Mouse (Mus musculus) forebrain, embryonic 15.5 days (tissue): ENCODE results near the gene Tnfrsf1b. TPM values are rescaled to one million over a fixed set of nuclear protein-coding genes. Genes with fewer than 3 reads are reported as not detected.

Experiments
- ATAC-seq: fragments of 200-750 bp; cut with Nextera tagmentation; replicated peaks from 2 replicates; pipeline ENCODE4 v1.8.0; 2017; ENCODE audit warnings: mild to moderate bottlenecking, moderate TSS enrichment, moderate library complexity
- H3K27ac ChIP-seq: fragments of 300-500 bp; sonication (generic); replicated peaks from 2 replicates; pipeline ENCODE4 v1.5.1; 2015; ENCODE audit warnings: mild to moderate bottlenecking, inconsistent platforms
- H3K27me3 ChIP-seq: fragments of 300-500 bp; sonication (generic); 2 replicates; pipeline ENCODE4 v1.6.1; 2015; ENCODE audit warnings: inconsistent platforms
- H3K36me3 ChIP-seq: fragments of 300-500 bp; sonication (generic); 2 replicates; pipeline ENCODE4 v1.6.1; 2015; ENCODE audit warnings: mild to moderate bottlenecking, inconsistent platforms
- H3K4me1 ChIP-seq: fragments of 300-500 bp; sonication (generic); 2 replicates; pipeline ENCODE4 v1.6.1; 2015; ENCODE audit warnings: inconsistent platforms
- H3K4me2 ChIP-seq: fragments of 300-500 bp; sonication (generic); replicated peaks from 2 replicates; pipeline ENCODE4 v1.6.1; 2015; ENCODE audit warnings: mild to moderate bottlenecking, inconsistent platforms
- H3K4me3 ChIP-seq: fragments of 300-500 bp; sonication (generic); 2 replicates; pipeline ENCODE4 v1.5.1; 2015; ENCODE audit warnings: mild to moderate bottlenecking, inconsistent platforms
- H3K9ac ChIP-seq: fragments of 300-500 bp; sonication (generic); replicated peaks from 2 replicates; pipeline ENCODE4 v1.6.1; 2015; ENCODE audit warnings: mild to moderate bottlenecking, inconsistent platforms
- H3K9me3 ChIP-seq: fragments of 300-500 bp; sonication (generic); 2 replicates; pipeline ENCODE4 v1.6.1; 2016; ENCODE audit warnings: inconsistent platforms
- WGBS: fragments of 180-500 bp; shearing (Covaris S2); methylation state at CpG from one replicate; pipeline ENCODE4 v1.1.7; 2015; ENCODE audit warnings: mixed read lengths; 5-methylcytosine and 5-hydroxymethylcytosine counted together
- polyA plus RNA-seq: library from polyadenylated mRNA; unstranded; fragments of >200 nt; fragmentation: Nextera tagmentation; extraction: Ambion mirVana; gene quantifications from 2 replicates; pipeline ENCODE4 v1.2.1, GENCODE M21; 2015

The Tnfrsf1b gene
- polyA plus RNA-seq, 1 experiment from 2014 or later = 1.8 TPM

DNA sequence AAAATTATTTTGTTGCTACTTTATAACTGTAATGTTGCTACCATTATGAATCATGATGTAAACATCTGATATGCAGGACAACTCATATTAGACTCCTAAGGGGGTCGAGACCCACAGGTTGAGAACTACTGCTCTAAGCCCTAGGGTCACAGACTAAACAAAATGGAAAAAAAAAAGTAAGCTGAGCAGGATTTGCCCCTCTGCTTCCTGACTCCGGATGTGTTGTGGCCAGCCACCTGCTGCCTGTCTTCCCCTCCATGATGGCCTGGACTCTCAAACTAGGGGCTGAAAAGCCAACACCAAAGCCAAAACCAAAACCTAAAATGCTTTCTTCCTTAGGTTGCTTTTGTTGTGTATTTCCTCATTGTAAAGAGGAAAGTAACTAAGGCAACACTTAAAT, 35.6 kb downstream of the Tnfrsf1b start:
- Histone ChIP-seq H3K4me1 (0 out of 2 replicates have a peak, but pooled peaks cover 6% of the 10 kb centered on the region), H3K4me2 (no peak overlapping the region), H3K9me3 (no peaks in the 10 kb centered on the region), H3K27me3 (no peaks in the 10 kb centered on the region), H3K4me3 (no peak overlapping the region), H3K27ac (no peak overlapping the region), H3K9ac (no peak overlapping the region), H3K36me3 (no peaks in the 10 kb centered on the region)
- no peak for ATAC-seq
- WGBS = 87% methylated on average over 2 of the region's 2 CpGs

DNA sequence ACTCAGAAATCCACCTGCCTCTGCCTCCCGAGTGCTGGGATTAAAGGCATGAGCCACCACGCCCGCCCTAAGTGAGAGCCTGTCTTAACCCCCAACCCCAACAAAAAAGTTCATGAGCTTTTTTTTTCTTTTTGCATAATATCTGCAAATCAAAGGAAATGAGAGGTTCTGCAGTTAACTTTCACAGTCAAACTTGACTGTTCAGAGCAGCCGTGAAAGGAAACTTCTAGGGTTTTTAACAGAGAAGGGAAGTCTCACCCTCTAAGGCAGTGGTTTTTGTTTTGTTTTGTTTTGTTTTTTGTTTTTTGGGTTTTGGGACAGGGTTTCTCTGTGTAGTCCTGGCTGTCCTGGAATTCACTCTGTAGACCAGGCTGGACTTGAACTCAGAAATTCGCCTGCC, 36.1 kb downstream of the Tnfrsf1b start:
- no peak overlapping the region for H3K27ac ChIP-seq
- WGBS = 94% methylated on average over 5 of the region's 5 CpGs
- no peaks in the 10 kb centered on the region for H3K27me3 ChIP-seq
- no peak for ATAC-seq
- no peak overlapping the region for H3K4me2 ChIP-seq
- H3K9ac ChIP-seq = no peak overlapping the region
- no peaks in the 10 kb centered on the region for H3K9me3 ChIP-seq
- 0 out of 2 replicates have a peak, but pooled peaks cover 6% of the 10 kb centered on the region for H3K4me1 ChIP-seq
- H3K36me3 ChIP-seq = no peaks in the 10 kb centered on the region
- no peak overlapping the region for H3K4me3 ChIP-seq

DNA sequence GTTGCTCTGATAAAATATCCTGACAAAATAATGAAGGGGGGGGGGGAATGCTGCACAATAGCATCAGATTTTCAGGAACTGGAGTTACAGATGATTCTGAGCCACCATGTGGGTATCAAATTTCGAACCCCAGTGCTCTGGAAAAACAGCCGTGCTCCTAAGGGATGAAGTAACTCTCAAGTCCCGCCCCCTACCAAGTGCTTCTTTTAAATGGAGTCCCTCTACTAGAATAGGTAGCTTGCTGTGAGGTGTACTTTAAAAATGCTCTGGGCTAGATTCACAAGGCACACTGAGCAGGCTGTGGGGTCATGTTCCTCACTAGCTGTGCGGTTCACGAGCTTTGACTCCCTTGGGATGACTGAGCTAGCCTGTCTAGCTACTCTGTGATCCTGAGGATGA, 37.0 kb downstream of the Tnfrsf1b start:
- H3K27me3 ChIP-seq = no peaks in the 10 kb centered on the region
- H3K4me2 ChIP-seq = no peak overlapping the region
- WGBS = 37% methylated on average over 5 of the region's 5 CpGs
- no peak for ATAC-seq
- H3K4me1 ChIP-seq = 0 out of 2 replicates have a peak, but pooled peaks cover 6% of the 10 kb centered on the region
- no peak overlapping the region for H3K27ac ChIP-seq
- H3K36me3 ChIP-seq = no peaks in the 10 kb centered on the region
- no peak overlapping the region for H3K9ac ChIP-seq
- no peak overlapping the region for H3K4me3 ChIP-seq
- no peaks in the 10 kb centered on the region for H3K9me3 ChIP-seq

DNA sequence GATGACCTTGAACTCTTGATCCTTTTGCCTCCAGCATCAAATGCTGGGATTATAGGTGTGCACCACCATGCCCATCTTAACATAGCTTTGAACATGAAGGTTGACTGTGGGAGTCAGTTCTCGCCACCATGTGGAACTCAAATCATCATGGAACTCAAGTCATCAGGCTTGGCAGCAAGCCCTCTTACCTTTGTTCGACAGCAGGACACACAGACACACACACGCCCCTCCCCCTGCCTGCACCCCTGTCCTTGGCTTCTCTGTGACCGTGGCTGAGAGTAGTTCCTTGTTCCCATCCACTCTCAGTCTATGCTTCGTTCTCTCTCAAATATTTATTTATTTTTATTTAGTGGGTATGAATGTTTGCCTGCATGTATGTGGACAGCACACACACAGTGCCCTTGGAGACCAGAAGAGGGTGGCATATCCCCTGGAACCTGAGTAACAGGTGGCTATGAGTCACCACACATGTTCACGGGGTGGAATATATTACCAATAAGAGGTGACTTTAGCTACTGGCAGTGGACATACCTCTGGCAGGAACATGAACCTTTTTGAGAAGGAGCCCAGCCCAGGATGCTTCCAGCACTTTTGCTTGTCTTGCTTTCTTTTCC, 37.5 kb downstream of the Tnfrsf1b start:
- Histone ChIP-seq H3K4me1 (0 out of 2 replicates have a peak, but pooled peaks cover 6% of the 10 kb centered on the region), H3K27ac (no peak overlapping the region), H3K4me2 (no peak overlapping the region), H3K9me3 (no peaks in the 10 kb centered on the region), H3K36me3 (no peaks in the 10 kb centered on the region), H3K4me3 (no peak overlapping the region), H3K9ac (no peak overlapping the region), H3K27me3 (no peaks in the 10 kb centered on the region)
- 74% methylated on average over 6 of the region's 6 CpGs for WGBS
- 0 out of 2 replicates have a peak, but pooled peaks have one; percentile 12 for ATAC-seq

DNA sequence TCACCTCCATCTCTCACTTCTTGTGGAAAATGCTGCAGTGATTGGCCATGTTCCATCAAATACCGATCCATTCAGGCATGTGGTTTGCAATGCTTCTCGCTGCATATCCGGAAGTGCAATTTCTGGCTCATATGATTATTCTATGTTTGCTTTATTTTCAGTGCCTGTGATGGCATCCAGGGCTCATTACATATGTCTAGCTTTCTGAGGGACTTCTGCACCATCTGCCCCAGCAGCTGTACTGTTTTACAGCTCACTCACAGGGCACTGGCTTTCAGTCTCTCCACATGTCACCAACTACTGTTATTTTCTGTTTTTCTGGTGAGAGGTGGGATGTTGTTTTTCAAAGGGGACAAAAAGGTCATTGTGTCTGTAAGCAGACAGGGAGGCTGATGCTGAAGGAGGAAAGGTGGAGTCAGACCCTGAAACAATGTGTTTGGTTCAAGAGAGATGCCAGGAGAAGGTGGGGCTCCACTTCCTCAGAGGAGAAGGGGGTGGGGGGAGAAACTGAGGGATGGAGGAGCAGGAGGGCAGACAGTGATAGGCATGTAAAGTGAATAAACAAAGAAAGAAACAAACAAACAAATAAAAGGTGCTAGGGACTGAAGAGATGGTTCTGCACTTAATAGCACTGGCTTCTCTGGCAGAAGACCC, 38.8 kb downstream of the Tnfrsf1b start:
- H3K4me2 ChIP-seq = no peak overlapping the region
- H3K36me3 ChIP-seq = no peaks in the 10 kb centered on the region
- H3K4me3 ChIP-seq = no peak overlapping the region
- H3K9ac ChIP-seq = no peak overlapping the region
- 0 out of 2 replicates have a peak, but pooled peaks cover 6% of the 10 kb centered on the region for H3K4me1 ChIP-seq
- no peaks in the 10 kb centered on the region for H3K9me3 ChIP-seq
- H3K27me3 ChIP-seq = no peaks in the 10 kb centered on the region
- H3K27ac ChIP-seq = no peak overlapping the region
- WGBS = 54% methylated on average over 3 of the region's 3 CpGs
- peak; percentile 83 for ATAC-seq

DNA sequence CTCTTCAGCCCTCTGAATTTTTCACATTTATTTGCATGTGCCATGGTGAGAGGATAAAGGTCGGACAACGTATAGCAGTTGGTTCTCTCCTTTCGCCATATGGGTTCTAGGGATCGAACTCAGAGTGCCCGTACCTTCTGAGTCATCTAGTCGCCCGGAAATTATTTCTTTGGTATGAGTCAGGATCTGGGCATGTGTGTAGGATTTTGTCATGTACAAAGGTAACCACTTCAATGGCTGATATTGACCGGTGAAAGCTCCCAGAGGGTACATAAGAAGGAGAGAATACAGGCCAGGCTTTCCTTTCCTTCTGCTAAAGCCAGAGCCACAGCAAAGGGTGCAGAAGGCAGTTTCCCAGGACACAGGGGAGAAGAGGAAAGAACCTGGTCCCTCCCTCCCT, 41.9 kb downstream of the Tnfrsf1b start:
- Histone ChIP-seq H3K27me3 (no peaks in the 10 kb centered on the region), H3K4me1 (0 out of 2 replicates have a peak, but pooled peaks cover 6% of the 10 kb centered on the region), H3K36me3 (no peaks in the 10 kb centered on the region), H3K27ac (no peak overlapping the region), H3K4me2 (no peak overlapping the region), H3K4me3 (no peak overlapping the region), H3K9me3 (no peaks in the 10 kb centered on the region), H3K9ac (no peak overlapping the region)
- ATAC-seq = no peak
- 89% methylated on average over 8 of the region's 8 CpGs for WGBS

DNA sequence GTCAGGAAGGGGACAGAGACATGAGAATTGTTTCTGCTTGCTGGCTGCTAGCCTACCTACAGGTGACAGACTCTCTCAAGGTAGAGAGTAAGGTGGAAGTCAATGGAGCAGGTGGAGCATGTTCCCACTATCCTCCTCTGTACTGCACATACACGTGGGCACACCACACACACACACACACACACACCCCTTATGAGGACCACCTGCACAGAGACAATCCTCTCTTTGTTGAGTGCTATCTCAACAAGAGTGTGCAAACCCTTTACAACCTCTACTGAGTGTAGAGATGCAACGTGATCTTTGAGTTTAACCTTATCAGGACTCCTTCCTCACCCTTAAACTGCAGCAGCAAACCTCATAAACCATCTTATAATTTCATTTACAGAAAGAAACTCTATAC, 43.4 kb downstream of the Tnfrsf1b start:
- Histone ChIP-seq H3K4me1 (0 out of 2 replicates have a peak, but pooled peaks cover 6% of the 10 kb centered on the region), H3K27me3 (no peaks in the 10 kb centered on the region), H3K9ac (no peak overlapping the region), H3K9me3 (no peaks in the 10 kb centered on the region), H3K4me3 (no peak overlapping the region), H3K27ac (no peak overlapping the region), H3K36me3 (no peaks in the 10 kb centered on the region), H3K4me2 (no peak overlapping the region)
- 73% methylated on average over 2 of the region's 2 CpGs for WGBS
- no peak for ATAC-seq

DNA sequence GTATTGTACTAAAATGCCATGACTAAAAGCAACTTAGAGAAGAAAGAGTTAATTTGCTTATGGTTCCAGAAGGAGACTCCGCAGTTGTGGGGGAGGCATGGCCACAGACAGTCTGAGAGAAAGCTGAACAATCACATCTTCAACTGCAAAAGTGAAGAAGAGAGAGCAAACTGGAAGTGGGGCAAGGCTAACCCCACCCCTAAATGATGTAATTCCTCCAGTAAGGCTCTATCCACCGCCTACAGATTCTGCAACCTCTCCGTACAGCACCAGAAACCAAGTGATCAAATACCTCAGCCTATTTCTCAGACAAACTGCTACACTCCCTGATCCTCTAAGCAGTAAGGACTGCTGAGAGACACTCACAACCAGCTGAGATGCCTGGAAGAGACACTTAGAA, 45.2 kb downstream of the Tnfrsf1b start:
- no peak for ATAC-seq
- no peaks in the 10 kb centered on the region for H3K27me3 ChIP-seq
- H3K4me3 ChIP-seq = no peak overlapping the region
- no peaks in the 10 kb centered on the region for H3K4me1 ChIP-seq
- H3K9ac ChIP-seq = no peak overlapping the region
- H3K36me3 ChIP-seq = no peaks in the 10 kb centered on the region
- WGBS = 78% methylated on average over 3 of the region's 3 CpGs
- H3K4me2 ChIP-seq = no peak overlapping the region
- H3K27ac ChIP-seq = no peak overlapping the region
- H3K9me3 ChIP-seq = no peaks in the 10 kb centered on the region

DNA sequence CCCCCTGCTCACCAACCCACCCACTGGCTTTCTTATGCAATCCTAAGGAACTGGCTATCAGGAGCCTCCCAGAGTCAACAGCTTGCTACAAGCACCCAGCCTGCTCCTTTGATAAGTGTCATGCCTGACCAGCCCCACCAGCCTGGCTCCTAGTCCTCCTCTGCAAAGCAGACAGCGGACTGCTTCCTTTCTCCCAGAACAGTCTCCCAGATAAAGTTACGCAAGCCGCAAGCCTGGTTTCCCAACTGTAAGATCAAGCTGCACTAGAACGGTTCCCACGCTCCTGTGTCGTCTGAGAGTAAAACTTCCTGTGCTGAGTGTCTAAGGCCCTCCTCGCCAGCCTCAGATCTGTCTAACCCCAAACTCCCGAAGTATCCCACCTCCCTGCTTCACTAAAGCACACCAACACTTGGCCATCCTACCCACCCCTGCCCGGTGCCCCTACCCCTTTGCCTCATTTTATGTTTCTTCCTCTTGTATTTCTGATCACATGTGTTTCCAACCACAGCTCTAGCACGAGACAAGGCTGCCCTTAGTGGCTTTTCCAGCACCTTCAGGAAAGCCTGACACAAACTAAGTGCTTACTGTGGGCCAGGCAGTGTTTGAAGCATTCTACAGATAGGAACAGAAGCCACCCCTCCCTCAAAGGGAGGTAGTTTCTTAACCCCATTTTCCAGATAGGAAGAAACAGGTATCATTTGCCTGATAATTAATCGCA, 46.5 kb downstream of the Tnfrsf1b start:
- Histone ChIP-seq H3K9me3 (no peaks in the 10 kb centered on the region), H3K9ac (no peak overlapping the region), H3K27ac (no peak overlapping the region), H3K4me1 (0 out of 2 replicates have a peak, but pooled peaks cover 1% of the 10 kb centered on the region), H3K4me3 (no peak overlapping the region), H3K27me3 (no peaks in the 10 kb centered on the region), H3K4me2 (no peak overlapping the region), H3K36me3 (no peaks in the 10 kb centered on the region)
- no peak for ATAC-seq
- 56% methylated on average over 11 of the region's 11 CpGs for WGBS

DNA sequence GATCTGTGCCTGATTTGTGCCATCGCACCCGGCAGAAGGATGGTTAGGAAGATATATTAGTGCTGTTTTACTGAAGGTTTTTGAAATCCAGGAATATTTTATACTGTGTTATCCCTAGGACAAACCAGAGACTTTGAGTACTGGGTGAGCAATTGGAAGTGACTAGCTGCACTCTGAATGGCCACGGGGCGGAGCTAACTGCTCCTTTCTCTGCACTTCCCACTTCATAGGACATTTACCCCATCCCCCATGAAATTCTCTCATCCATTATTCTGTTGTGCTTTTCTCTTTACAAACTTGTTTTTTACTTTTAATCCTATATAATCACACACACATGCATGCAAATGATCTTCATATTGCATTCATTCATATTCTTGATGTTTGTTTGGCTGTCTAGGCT, 50.1 kb downstream of the Tnfrsf1b start:
- H3K9me3 ChIP-seq = no peaks in the 10 kb centered on the region
- no peak overlapping the region for H3K9ac ChIP-seq
- no peak overlapping the region for H3K4me2 ChIP-seq
- no peaks in the 10 kb centered on the region for H3K27me3 ChIP-seq
- H3K36me3 ChIP-seq = no peaks in the 10 kb centered on the region
- ATAC-seq = no peak
- WGBS = 93% methylated on average over 4 of the region's 4 CpGs
- H3K4me3 ChIP-seq = no peak overlapping the region
- H3K4me1 ChIP-seq = peaks cover 21% of the 10 kb centered on the region
- no peak overlapping the region for H3K27ac ChIP-seq

DNA sequence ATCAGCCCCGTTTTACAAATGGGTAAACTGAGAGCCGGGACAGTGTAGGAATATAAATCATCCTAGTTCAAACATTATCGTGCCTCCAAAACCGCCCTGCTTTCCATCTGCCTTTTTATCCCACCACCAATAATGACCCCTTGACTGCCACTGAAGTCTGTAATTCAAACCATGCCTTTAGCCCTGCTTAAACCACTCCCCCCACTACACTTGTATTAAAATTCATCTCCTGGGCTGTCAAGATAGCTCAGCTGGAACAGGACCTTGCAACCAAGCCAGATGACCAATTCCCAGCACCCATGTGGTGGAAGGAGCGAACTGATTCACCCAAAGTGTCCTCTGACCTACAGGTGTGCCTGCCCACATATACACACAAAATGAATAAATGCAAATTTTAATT, 51.5 kb downstream of the Tnfrsf1b start:
- Histone ChIP-seq H3K9ac (0 out of 2 replicates have a peak overlapping the region, but pooled peaks have one; percentile 89), H3K36me3 (0 out of 2 replicates have a peak, but pooled peaks cover 1% of the 10 kb centered on the region), H3K27me3 (no peaks in the 10 kb centered on the region), H3K4me3 (peak overlapping the region; percentile 90), H3K4me1 (peaks cover 21% of the 10 kb centered on the region), H3K9me3 (no peaks in the 10 kb centered on the region), H3K4me2 (peak overlapping the region; percentile 27), H3K27ac (no peak overlapping the region)
- no peak; the same call in 1 of the 2 replicates for ATAC-seq
- WGBS = 22% methylated on average over 5 of the region's 5 CpGs

DNA sequence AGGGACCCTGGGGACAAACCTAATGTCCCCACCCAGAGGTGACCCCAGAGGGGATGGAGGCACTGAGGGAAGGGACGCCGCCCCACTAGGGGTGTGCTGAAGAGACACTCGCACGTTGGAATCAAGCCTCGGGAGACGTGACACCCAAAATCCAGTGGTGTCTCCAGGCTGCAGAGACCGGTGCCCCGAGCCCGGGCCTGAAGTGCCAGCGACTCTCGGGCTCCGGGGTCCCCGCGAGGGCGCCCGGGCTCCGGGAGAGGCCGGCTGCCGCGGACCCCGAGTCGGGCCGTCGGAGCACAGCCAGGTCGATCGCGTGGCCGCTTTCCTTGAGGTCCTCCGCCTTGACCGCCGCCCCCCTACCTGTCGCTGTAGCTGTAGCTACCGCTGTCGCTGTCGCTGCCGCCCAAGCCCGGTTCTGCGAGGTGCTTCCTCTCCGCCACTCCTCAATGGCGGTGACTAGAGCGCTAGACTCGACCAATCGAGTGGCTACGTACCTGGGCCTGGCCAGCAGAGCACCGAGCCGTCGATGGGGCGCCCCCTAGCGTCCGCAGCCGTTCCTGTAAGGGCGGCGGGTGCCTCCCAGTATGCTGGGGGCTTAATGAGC, 52.0 kb downstream of the Tnfrsf1b start, which contains the start of gene Vps13d:
Vps13d (minus strand) TSS at position 447 of the 604 bp plus-strand sequence.
- H3K4me1 ChIP-seq = peaks cover 21% of the 10 kb centered on the region
- no peaks in the 10 kb centered on the region for H3K9me3 ChIP-seq
- peak within 1 kb of the TSS; percentile 89 for H3K9ac ChIP-seq
- H3K27ac ChIP-seq = peak within 1 kb of the TSS; percentile 71
- H3K4me2 ChIP-seq = peak within 1 kb of the TSS; percentile 85
- 0 out of 2 replicates have a peak, but pooled peaks cover 5% of the 10 kb centered on the region for H3K36me3 ChIP-seq
- WGBS = under 1% methylated on average over 53 of the region's 53 CpGs
- peak; percentile 96 for ATAC-seq
- H3K27me3 ChIP-seq = no peaks in the 10 kb centered on the region
- peak within 1 kb of the TSS; percentile 90 for H3K4me3 ChIP-seq
